Mouse (Mus musculus): Measurements from ENCODE around the gene Scgb1b3.

The Scgb1b3 gene

GRCm38 (mm10) chr7:31375292-31375691 lies at the start of gene Scgb1b3:
Gene Scgb1b3 (plus strand): TSS chr7:31375592.
- DNase-seq: no peak

GRCm38 (mm10) chr7:31362022-31362560 lies 13.3 kb upstream of the Scgb1b3 start, which contains the start of gene Scgb2b3:
Gene Scgb2b3 (minus strand): TSS chr7:31362072.
- DNase-seq: no peak
